In genomic region chr2:31052441-31052840, GRCm38 (mm10) we compare ENCODE assay signal across 18 mouse cellular contexts.
DNase-seq lines count a peak whose midpoint lies in the region; ATAC-seq lines count a peak whose summit lies in the region.
"Had no signal": no experiment of that assay in that cellular context is flagged by ENCODE, and none has a peak within 500 bp of the region (broad histone marks: within the 10 kb centered on the region; RNA-seq: fewer than 3 reads in every experiment).

No protein-coding gene starts in this region.

- no peaks in the 10 kb centered on the region; the same call in 1 of the 2 replicates for H3K36me3 ChIP-seq in midbrain, embryonic 11.5 days (ENCODE audit: control insufficient read depth, insufficient read depth, low read length)
- peaks cover 31% of the 10 kb centered on the region for H3K36me3 ChIP-seq in midbrain, embryonic 14.5 days (ENCODE audit: control insufficient read depth, insufficient read depth, low read length)

- peak; percentile 41 for DNase-seq in layer of hippocampus, adult 11-12 months (ENCODE audit: low spot score)
- no peak for DNase-seq in layer of hippocampus, postnatal 36 days
- DNase-seq in midbrain, embryonic 11.5 days (ENCODE audit: low spot score, missing footprints): peak; percentile 37
- DNase-seq in midbrain, embryonic 14.5 days: no peak
- no peak for DNase-seq in adrenal gland, adult 2 months
- DNase-seq in thymus, adult 18-20 months: no peak
- DNase-seq: B cell, adult 2 months; cerebellum, adult 9-11 months; gastrocnemius, postnatal 25 days; kidney, adult 9 months; kidney, postnatal 25 days; thymus, postnatal 36 days had no signal

- H3K9me3 ChIP-seq in midbrain, embryonic 11.5 days (ENCODE audit: control insufficient read depth, low read length): no peaks in the 10 kb centered on the region
- no peaks in the 10 kb centered on the region for H3K9me3 ChIP-seq in midbrain, embryonic 14.5 days (ENCODE audit: control insufficient read depth, low read length)
- H3K9me3 ChIP-seq: forebrain, embryonic 15.5 days; hindbrain, embryonic 13.5 days had no signal

- no peak overlapping the region for H3K27ac ChIP-seq in midbrain, embryonic 11.5 days (ENCODE audit: low read depth, low read length)
- H3K27ac ChIP-seq in midbrain, embryonic 14.5 days (replicated peaks; ENCODE audit: low read depth, low read length): no peak overlapping the region
- H3K27ac ChIP-seq: embryonic facial prominence, embryonic 13.5 days; forebrain, embryonic 15.5 days; hindbrain, embryonic 13.5 days had no signal

- WGBS in midbrain, embryonic 11.5 days: 92% methylated on average over 10 of the region's 10 CpGs
- 96% methylated on average over 10 of the region's 10 CpGs for WGBS in midbrain, embryonic 14.5 days

- no peaks in the 10 kb centered on the region for H3K27me3 ChIP-seq in midbrain, embryonic 11.5 days (ENCODE audit: control insufficient read depth, insufficient read depth, low read length)
- H3K27me3 ChIP-seq in midbrain, embryonic 14.5 days (ENCODE audit: control insufficient read depth, insufficient read depth, low read length): no peaks in the 10 kb centered on the region
- H3K27me3 ChIP-seq: embryonic facial prominence, embryonic 13.5 days; forebrain, embryonic 15.5 days; heart, embryonic 12.5 days; hindbrain, embryonic 13.5 days had no signal

- no peak overlapping the region for H3K4me2 ChIP-seq in midbrain, embryonic 11.5 days
- no peak overlapping the region for H3K4me2 ChIP-seq in midbrain, embryonic 14.5 days (ENCODE audit: low read length)
- H3K4me2 ChIP-seq: embryonic facial prominence, embryonic 13.5 days; forebrain, embryonic 15.5 days; heart, embryonic 12.5 days; hindbrain, embryonic 13.5 days had no signal

- no peak for ATAC-seq in midbrain, embryonic 11.5 days (ENCODE audit: low FRiP score)
- ATAC-seq in midbrain, embryonic 14.5 days (ENCODE audit: low FRiP score, low TSS enrichment): no peak
- peak; percentile 89 for ATAC-seq in megakaryocyte, adult 5-6 weeks (ENCODE audit: poor library complexity, severe bottlenecking)
- ATAC-seq: forebrain, embryonic 15.5 days; inflammation-experienced regulatory T-cells, adult 6 months had no signal

- H3K9ac ChIP-seq in midbrain, embryonic 11.5 days (ENCODE audit: low read length): no peak overlapping the region
- H3K9ac ChIP-seq in midbrain, embryonic 14.5 days (replicated peaks; ENCODE audit: low read length): no peak overlapping the region
- H3K9ac ChIP-seq: embryonic facial prominence, embryonic 13.5 days; forebrain, embryonic 15.5 days; heart, embryonic 12.5 days; hindbrain, embryonic 13.5 days had no signal

- H3K4me3 ChIP-seq in midbrain, embryonic 11.5 days (ENCODE audit: low read depth, low read length): no peak overlapping the region
- H3K4me3 ChIP-seq in midbrain, embryonic 14.5 days (replicated peaks; ENCODE audit: low read depth, low read length): no peak overlapping the region
- H3K4me3 ChIP-seq: embryonic facial prominence, embryonic 13.5 days; forebrain, embryonic 15.5 days; heart, embryonic 12.5 days; hindbrain, embryonic 13.5 days had no signal

- no peaks in the 10 kb centered on the region for H3K4me1 ChIP-seq in midbrain, embryonic 11.5 days (ENCODE audit: control insufficient read depth, insufficient read depth, low read length)
- H3K4me1 ChIP-seq in midbrain, embryonic 14.5 days (ENCODE audit: control insufficient read depth, insufficient read depth, low read length): no peaks in the 10 kb centered on the region
- H3K4me1 ChIP-seq: embryonic facial prominence, embryonic 13.5 days; forebrain, embryonic 15.5 days; heart, embryonic 12.5 days; hindbrain, embryonic 13.5 days had no signal

Comparison
In these comparisons a context has a peak if more than half of its experiments do, and no peak if none do; other contexts are left out.
1. DNase-seq: peak in layer of hippocampus, adult 11-12 months (single experiment) and midbrain, embryonic 11.5 days (single experiment); none in layer of hippocampus, postnatal 36 days (0 of 2), midbrain, embryonic 14.5 days (single experiment), adrenal gland, adult 2 months (single experiment) and thymus, adult 18-20 months (0 of 2).